Mouse (Mus musculus) embryonic facial prominence, embryonic 11.5 days (tissue): ENCODE measurements around the gene Aym1. TPM values are rescaled to one million over a fixed set of nuclear protein-coding genes. Genes with fewer than 3 reads are reported as not detected.

Experiments
- ATAC-seq: fragments of 200-750 bp; cut with Nextera tagmentation; replicated peaks from 2 replicates; pipeline ENCODE4 v1.8.0; 2017; ENCODE audit warnings: low read depth; ENCODE audit not compliant: insufficient number of reproducible peaks, low FRiP score, low TSS enrichment
- DNase-seq: peaks from one replicate; pipeline ENCODE4 v3.0.0-alpha.2; 2015; ENCODE audit warnings: low spot score
- H3K27ac ChIP-seq: fragments of 300-500 bp; sonication (generic); replicated peaks from 2 replicates; pipeline ENCODE4 v1.5.1; 2014; ENCODE audit warnings: mild to moderate bottlenecking, low read depth, low read length, control low read depth
- H3K27me3 ChIP-seq: fragments of 300-500 bp; sonication (generic); 2 replicates; pipeline ENCODE4 v1.6.1; 2014; ENCODE audit warnings: mild to moderate bottlenecking, low read length, moderate library complexity, mixed read lengths; ENCODE audit not compliant: control insufficient read depth, insufficient read depth
- H3K36me3 ChIP-seq: fragments of 300-500 bp; sonication (generic); replicated peaks from 2 replicates; pipeline ENCODE4 v1.6.1; 2014; ENCODE audit warnings: low read depth, mild to moderate bottlenecking, low read length, moderate library complexity, mixed read lengths; ENCODE audit not compliant: control insufficient read depth, insufficient read depth
- H3K4me1 ChIP-seq: fragments of 300-500 bp; sonication (generic); 2 replicates; pipeline ENCODE4 v1.6.1; 2014; ENCODE audit warnings: low read length, mixed read lengths; ENCODE audit not compliant: control insufficient read depth, insufficient read depth
- H3K4me2 ChIP-seq: fragments of 300-500 bp; sonication (generic); 2 replicates; pipeline ENCODE4 v1.6.1; 2014; ENCODE audit warnings: low read depth, mild to moderate bottlenecking, control low read depth, low read length, moderate library complexity
- H3K4me3 ChIP-seq: fragments of 300-500 bp; sonication (generic); 2 replicates; pipeline ENCODE4 v1.5.1; 2014; ENCODE audit warnings: low read depth, low read length, control low read depth
- H3K9ac ChIP-seq: fragments of 300-500 bp; sonication (generic); replicated peaks from 2 replicates; pipeline ENCODE4 v1.6.1; 2014; ENCODE audit warnings: mild to moderate bottlenecking, control low read depth, low read length
- H3K9me3 ChIP-seq: fragments of 300-500 bp; sonication (generic); replicated peaks from 2 replicates; pipeline ENCODE4 v1.6.1; 2016; ENCODE audit warnings: mild to moderate bottlenecking, low read length, inconsistent platforms, mixed read lengths; ENCODE audit not compliant: control insufficient read depth
- WGBS: fragments of 180-500 bp; shearing (Covaris S2); extraction: QIAGEN DNeasy Blood & Tissue Kit; methylation state at CpG from one replicate; pipeline ENCODE4 v1.1.7; 2014; 5-methylcytosine and 5-hydroxymethylcytosine counted together
- polyA plus RNA-seq: library from polyadenylated mRNA; unstranded; fragments of >200 nt; fragmentation: Nextera tagmentation; extraction: Ambion mirVana; gene quantifications from 2 replicates; pipeline ENCODE4 v1.2.1, GENCODE M21; 2014

Gene Aym1
- polyA plus RNA-seq, 1 experiment from 2014 or later = not detected

GRCm38 (mm10) chr5:113347593-113347992 is 9.5 kb upstream of the Aym1 start:
- H3K36me3 ChIP-seq = no peaks in the 10 kb centered on the region
- H3K27ac ChIP-seq = no peak overlapping the region
- ATAC-seq (no peak), DNase-seq (no peak)
- H3K9me3 ChIP-seq = no peaks in the 10 kb centered on the region
- H3K27me3 ChIP-seq = peaks cover 31% of the 10 kb centered on the region
- no peaks in the 10 kb centered on the region for H3K4me1 ChIP-seq
- no peak overlapping the region for H3K4me3 ChIP-seq
- H3K4me2 ChIP-seq = no peak overlapping the region
- 30% methylated on average over 12 of the region's 12 CpGs for WGBS
- H3K9ac ChIP-seq = no peak overlapping the region

GRCm38 (mm10) chr5:113348597-113348996 is 8.5 kb upstream of the Aym1 start:
- no peak overlapping the region for H3K27ac ChIP-seq
- no peak overlapping the region for H3K9ac ChIP-seq
- H3K4me3 ChIP-seq = no peak overlapping the region; the same call in 1 of the 2 replicates
- WGBS = 11% methylated on average over 13 of the region's 13 CpGs
- DNase-seq (peak; percentile 30), ATAC-seq (no peak)
- no peaks in the 10 kb centered on the region for H3K9me3 ChIP-seq
- H3K27me3 ChIP-seq = peaks cover 31% of the 10 kb centered on the region
- no peak overlapping the region for H3K4me2 ChIP-seq
- no peaks in the 10 kb centered on the region for H3K4me1 ChIP-seq
- no peaks in the 10 kb centered on the region for H3K36me3 ChIP-seq

GRCm38 (mm10) chr5:113349226-113349625 is 7.9 kb upstream of the Aym1 start:
- H3K36me3 ChIP-seq = no peaks in the 10 kb centered on the region
- DNase-seq (no peak), ATAC-seq (no peak)
- no peaks in the 10 kb centered on the region for H3K9me3 ChIP-seq
- no peak overlapping the region for H3K4me2 ChIP-seq
- H3K4me1 ChIP-seq = no peaks in the 10 kb centered on the region
- no peak overlapping the region for H3K4me3 ChIP-seq
- H3K27me3 ChIP-seq = peaks cover 31% of the 10 kb centered on the region
- no peak overlapping the region for H3K9ac ChIP-seq
- H3K27ac ChIP-seq = no peak overlapping the region
- WGBS = 0% methylated on average over 7 of the region's 7 CpGs

GRCm38 (mm10) chr5:113349810-113350209 is 7.3 kb upstream of the Aym1 start:
- 21% methylated on average over 7 of the region's 7 CpGs for WGBS
- no peak overlapping the region for H3K4me3 ChIP-seq
- H3K27ac ChIP-seq = no peak overlapping the region
- H3K9ac ChIP-seq = no peak overlapping the region
- no peaks in the 10 kb centered on the region for H3K9me3 ChIP-seq
- H3K27me3 ChIP-seq = peaks cover 31% of the 10 kb centered on the region
- DNase-seq (no peak), ATAC-seq (no peak)
- H3K36me3 ChIP-seq = no peaks in the 10 kb centered on the region
- no peak overlapping the region for H3K4me2 ChIP-seq
- no peaks in the 10 kb centered on the region for H3K4me1 ChIP-seq

- Histone ChIP-seq H3K4me3 (no peak overlapping the region), H3K9ac (no peak overlapping the region), H3K4me2 (no peak overlapping the region), H3K36me3 (no peaks in the 10 kb centered on the region), H3K27me3 (peaks cover 15% of the 10 kb centered on the region), H3K27ac (no peak overlapping the region), H3K9me3 (no peaks in the 10 kb centered on the region), H3K4me1 (no peaks in the 10 kb centered on the region)
- DNase-seq (no peak), ATAC-seq (no peak)
- WGBS = 79% methylated on average over 3 of the region's 3 CpGs
These were observed 5.3 kb upstream of the Aym1 start for GRCm38 (mm10) chr5:113351768-113352167.

- Histone ChIP-seq H3K36me3 (no peaks in the 10 kb centered on the region), H3K4me2 (no peak overlapping the region), H3K9ac (no peak overlapping the region), H3K4me1 (peaks cover 3% of the 10 kb centered on the region; the same call in 1 of the 2 replicates), H3K4me3 (no peak overlapping the region), H3K9me3 (no peaks in the 10 kb centered on the region), H3K27ac (no peak overlapping the region), H3K27me3 (peaks cover 12% of the 10 kb centered on the region)
- DNase-seq (no peak), ATAC-seq (0 out of 2 replicates have a peak, but pooled peaks have one; percentile 30)
- WGBS = 84% methylated on average over 6 of the region's 6 CpGs
These were observed 4.5 kb upstream of the Aym1 start for GRCm38 (mm10) chr5:113352636-113353035.

- Histone ChIP-seq H3K36me3 (no peaks in the 10 kb centered on the region), H3K4me2 (no peak overlapping the region), H3K4me1 (peaks cover 3% of the 10 kb centered on the region; the same call in 1 of the 2 replicates), H3K27me3 (no peaks in the 10 kb centered on the region), H3K9ac (no peak overlapping the region), H3K27ac (no peak overlapping the region), H3K9me3 (no peaks in the 10 kb centered on the region), H3K4me3 (no peak overlapping the region)
- DNase-seq (no peak), ATAC-seq (no peak)
- 51% methylated on average over 16 of the region's 16 CpGs for WGBS
These were observed 2.8 kb upstream of the Aym1 start for GRCm38 (mm10) chr5:113354311-113354710.

- H3K36me3 ChIP-seq = no peaks in the 10 kb centered on the region
- ATAC-seq (no peak), DNase-seq (no peak)
- no peak overlapping the region for H3K27ac ChIP-seq
- no peak overlapping the region for H3K4me3 ChIP-seq
- no peaks in the 10 kb centered on the region for H3K9me3 ChIP-seq
- 39% methylated on average over 3 of the region's 3 CpGs for WGBS
- no peak overlapping the region for H3K9ac ChIP-seq
- no peak overlapping the region for H3K4me2 ChIP-seq
- peaks cover 3% of the 10 kb centered on the region; the same call in 1 of the 2 replicates for H3K4me1 ChIP-seq
- no peaks in the 10 kb centered on the region for H3K27me3 ChIP-seq
These were observed 562 bp downstream of the Aym1 start for GRCm38 (mm10) chr5:113357656-113358055.
